Mouse (Mus musculus) left cerebral cortex, postnatal 4 days (tissue): ENCODE data around the gene Rad51ap1. TPM values are rescaled to one million over a fixed set of nuclear protein-coding genes. Genes with fewer than 3 reads are reported as not detected.

Experiments used
- total RNA-seq, 2 experiments: library from RNA; stranded (reverse); gene quantifications; 2 replicates each; pipeline ENCODE4 v1.2.3; 2021

Rad51ap1 gene
- total RNA-seq, 2 experiments from 2014 or later: 6.8 to 8.1 TPM

Other genes with a start within 250 kb of the Rad51ap1 start
- 10 to 100 TPM; 59.1 to 60.9 TPM for gene Kcna6, start 198.9 kb downstream of the Rad51ap1 start, total RNA-seq
- gene Ndufa9, start 90.5 kb downstream of the Rad51ap1 start, total RNA-seq: 100 to 1,000 TPM; 119 to 121 TPM
- gene Akap3, start 86.5 kb downstream of the Rad51ap1 start, total RNA-seq: under 1 TPM; 0.12 to 0.30 TPM
- gene Dyrk4, start 17.7 kb downstream of the Rad51ap1 start, total RNA-seq: not detected
- gene D6Wsu163e, start 375 bp upstream of the Rad51ap1 start, total RNA-seq: 10 to 100 TPM; 44.1 to 55.6 TPM
- gene Fgf6, start 76.0 kb upstream of the Rad51ap1 start, total RNA-seq: not detected
- gene Fgf23, start 133.3 kb upstream of the Rad51ap1 start, total RNA-seq: under 1 TPM; 0.38 to 0.54 TPM
- 10 to 100 TPM; 16.4 to 18.6 TPM for gene Tigar, start 170.0 kb upstream of the Rad51ap1 start, total RNA-seq
- 100 to 1,000 TPM; 139 to 147 TPM for gene Ccnd2, start 212.6 kb upstream of the Rad51ap1 start, total RNA-seq